Mouse (Mus musculus) activated CD4-positive, CD25-positive, alpha-beta regulatory T cell, adult 4 months (primary cell): ENCODE results near the gene Duoxa1. TPM values are rescaled to one million over a fixed set of nuclear protein-coding genes. Genes with fewer than 3 reads are reported as not detected.
"Not testable (repeated sequence)": the region's sequence is repeated elsewhere in the genome, so short reads cannot be mapped to it uniquely, and the experiment has no call there.

Source experiments
- ATAC-seq: one replicate; pipeline ENCODE4 v1.8.0; 2017
- polyA plus RNA-seq, 2 experiments: library from polyadenylated mRNA; unstranded; fragments of 100-300 nt; shearing (Covaris generic); gene quantifications; one replicate each; pipeline ENCODE4 v1.2.1; 2017

Gene Duoxa1
- under 1 TPM in 1 of 2 experiments, not detected in 1; 0.25 TPM for polyA plus RNA-seq

- ATAC-seq, result no peak
Observed at GRCm38 (mm10) chr2:122313536-122313935, at the start of gene Duoxa1. Duoxa1 (minus strand) TSS chr2:122313730.

- no peak for ATAC-seq
Observed at GRCm38 (mm10) chr2:122362622-122363523, 49.3 kb upstream of the Duoxa1 start.

GRCm38 (mm10) chr2:122361868-122362621 is 48.5 kb upstream of the Duoxa1 start:
- ATAC-seq, result no peak

GRCm38 (mm10) chr2:122361181-122361580 is 47.7 kb upstream of the Duoxa1 start:
- ATAC-seq, result peak; percentile 41

GRCm38 (mm10) chr2:122360310-122360709 is 46.8 kb upstream of the Duoxa1 start:
- no peak for ATAC-seq

- no peak for ATAC-seq
Observed at GRCm38 (mm10) chr2:122356187-122356586, 42.7 kb upstream of the Duoxa1 start.

- no peak for ATAC-seq
Observed at GRCm38 (mm10) chr2:122355389-122355788, 41.9 kb upstream of the Duoxa1 start.

- ATAC-seq, result no peak
Observed at GRCm38 (mm10) chr2:122354191-122354929, 40.8 kb upstream of the Duoxa1 start.

- no peak for ATAC-seq
Observed at GRCm38 (mm10) chr2:122353765-122354164, 40.2 kb upstream of the Duoxa1 start.

GRCm38 (mm10) chr2:122352992-122353391 is 39.5 kb upstream of the Duoxa1 start:
- ATAC-seq, result no peak

GRCm38 (mm10) chr2:122351931-122352329 is 38.4 kb upstream of the Duoxa1 start:
- ATAC-seq, result no peak

GRCm38 (mm10) chr2:122351156-122351930 is 37.8 kb upstream of the Duoxa1 start:
- ATAC-seq, result no peak

GRCm38 (mm10) chr2:122349136-122349785 is 35.7 kb upstream of the Duoxa1 start:
- ATAC-seq, result no peak

- ATAC-seq, result peak; percentile 87
Observed at GRCm38 (mm10) chr2:122348531-122349131, 35.1 kb upstream of the Duoxa1 start.

GRCm38 (mm10) chr2:122347257-122347656 is 33.7 kb upstream of the Duoxa1 start:
- no peak for ATAC-seq

- ATAC-seq, result not testable (repeated sequence)
Observed at GRCm38 (mm10) chr2:122346164-122346563, 32.6 kb upstream of the Duoxa1 start.

GRCm38 (mm10) chr2:122345106-122345893 is 31.8 kb upstream of the Duoxa1 start:
- no peak for ATAC-seq

- no peak for ATAC-seq
Observed at GRCm38 (mm10) chr2:122337291-122337690, 23.8 kb upstream of the Duoxa1 start.

GRCm38 (mm10) chr2:122334170-122334569 is 20.6 kb upstream of the Duoxa1 start:
- ATAC-seq, result no peak

GRCm38 (mm10) chr2:122332222-122332621 is 18.7 kb upstream of the Duoxa1 start:
- ATAC-seq, result no peak
